Mouse (Mus musculus) right cerebral cortex, postnatal 36 days (tissue): ENCODE results near the gene Tesmin.

ENCODE experiments used
- DNase-seq, 2 experiments: peaks; one replicate each; pipeline ENCODE4 v3.0.0; 2022; ENCODE audit warnings: low spot score in 2 of 2, mixed read lengths in 1 of 2

Gene Tesmin

DNA sequence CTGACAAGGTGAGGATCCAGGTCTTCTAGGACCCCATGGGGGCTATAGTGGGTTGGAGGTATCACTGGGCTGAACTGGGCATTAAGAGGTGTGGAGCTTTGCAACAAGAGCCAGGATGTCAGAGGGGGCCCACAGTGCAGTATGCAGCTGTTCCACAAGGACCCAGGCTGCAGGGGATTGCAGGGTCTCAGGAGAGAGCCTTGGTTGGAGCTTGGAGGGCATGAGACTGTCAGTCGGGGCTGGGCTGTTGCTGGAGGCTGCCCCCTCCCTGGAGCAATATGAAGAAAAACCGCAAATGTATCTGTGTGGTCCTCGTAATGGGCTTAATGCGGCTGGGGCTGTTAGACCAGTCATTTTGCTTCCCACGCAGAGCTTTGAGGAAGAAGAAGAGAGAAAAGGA is 52.0 kb downstream of the Tesmin start:
- no peak for DNase-seq

GRCm38 (mm10) chr19:3441092-3441491 is 52.4 kb downstream of the Tesmin start:
- DNase-seq = no peak

DNA sequence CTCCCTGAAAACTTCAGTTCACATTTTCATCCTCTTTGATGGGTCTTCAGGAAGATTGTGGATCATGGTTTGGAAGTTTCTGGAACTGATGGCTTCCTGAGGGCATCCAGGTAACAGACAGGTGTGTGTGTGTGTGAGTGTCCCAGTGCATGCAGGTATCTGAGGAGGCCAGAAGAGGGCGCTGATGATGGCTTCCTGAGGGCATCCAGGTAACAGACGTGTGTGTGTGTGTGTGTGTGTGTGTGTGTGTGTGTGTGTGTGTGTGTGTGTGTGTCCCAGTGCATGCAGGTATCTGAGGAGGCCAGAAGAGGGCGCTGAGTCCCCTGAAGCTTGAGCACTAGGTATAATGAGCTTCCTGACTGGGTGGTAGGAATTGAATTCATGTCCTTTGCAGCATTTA is 58.7 kb downstream of the Tesmin start:
- no peak for DNase-seq

- DNase-seq = no peak
Observed at GRCm38 (mm10) chr19:3449248-3449647, 60.6 kb downstream of the Tesmin start.

DNA sequence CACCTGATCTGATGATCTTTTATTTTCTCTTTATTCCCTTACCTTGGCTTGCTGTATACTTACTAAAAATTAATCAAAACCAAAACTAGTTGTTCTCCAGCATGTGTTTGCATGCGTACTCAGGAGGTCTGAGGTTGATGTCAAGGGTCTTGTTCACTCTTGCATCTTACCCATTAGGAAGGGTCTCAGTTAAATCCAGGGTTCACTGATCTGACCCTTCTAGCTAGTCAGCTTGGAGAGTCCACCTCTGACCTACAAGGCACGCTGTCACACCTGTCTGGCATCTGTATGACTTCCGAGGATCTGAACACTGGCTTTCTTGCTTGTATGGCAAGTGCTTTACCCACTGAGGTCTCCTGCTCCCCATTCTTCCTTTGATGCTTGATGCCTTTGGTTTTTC is 62.1 kb downstream of the Tesmin start:
- DNase-seq = no peak

DNA sequence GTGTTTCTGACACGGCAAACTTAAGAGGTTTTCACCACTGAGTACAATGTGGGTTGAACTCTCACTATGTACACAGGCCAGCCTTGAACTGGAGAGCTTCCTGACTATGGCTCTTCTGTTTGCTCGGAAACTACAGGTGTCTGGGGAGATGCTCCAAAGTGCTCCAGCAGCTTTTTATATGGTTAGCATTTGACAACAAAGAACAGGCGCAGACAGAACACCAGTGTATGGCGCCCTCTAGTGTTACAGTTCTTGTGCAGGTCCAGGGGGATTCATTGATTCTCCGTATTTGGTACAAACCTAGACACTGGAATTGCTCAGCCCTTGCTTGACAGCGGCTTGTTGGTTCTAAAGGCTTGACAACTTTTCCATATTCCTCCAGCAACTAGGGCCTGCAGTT is 62.5 kb downstream of the Tesmin start:
- DNase-seq = peak; percentile 49 to 63

DNA sequence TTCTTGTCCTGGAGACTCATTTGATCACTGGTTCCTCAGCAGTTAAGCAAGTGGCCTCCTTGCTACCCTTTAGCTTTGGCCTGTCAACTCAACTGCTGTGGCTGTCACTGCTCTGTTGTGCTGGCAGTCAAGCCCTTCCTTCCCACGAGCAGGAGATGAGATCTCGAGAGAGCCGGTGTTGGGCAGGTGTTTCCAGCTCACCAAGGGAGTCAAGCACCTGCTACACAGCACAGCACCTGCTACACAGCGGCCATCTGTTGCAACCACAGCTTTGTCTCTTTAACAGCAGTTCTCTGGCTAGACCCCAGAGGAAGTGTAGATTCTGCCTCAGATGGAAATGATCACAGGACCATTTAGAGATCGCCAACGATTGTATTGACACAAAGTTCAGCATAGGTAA is 63.0 kb downstream of the Tesmin start:
- no peak for DNase-seq
